Comparison of ENCODE assay signal across 24 mouse cellular contexts in genomic region chr14:105722923-105723322, GRCm38 (mm10).
"Had no signal": no experiment of that assay in that cellular context is flagged by ENCODE, and none has a peak within 500 bp of the region (broad histone marks: within the 10 kb centered on the region; RNA-seq: fewer than 3 reads in every experiment).

No protein-coding gene starts in this region.

- H3K4me3 ChIP-seq: limb, embryonic 10.5 days; limb, embryonic 13.5 days; liver, embryonic 12.5 days; liver, embryonic 15.5 days; megakaryocyte, embryonic 14.5 days; midbrain, embryonic 10.5 days; midbrain, embryonic 15.5 days; neural tube, embryonic 12.5 days; neural tube, embryonic 15.5 days had no signal

- H3K4me2 ChIP-seq: limb, embryonic 13.5 days; liver, embryonic 12.5 days; liver, embryonic 15.5 days; midbrain, embryonic 15.5 days; neural tube, embryonic 12.5 days; neural tube, embryonic 15.5 days had no signal

- H3K4me1 ChIP-seq: liver, embryonic 12.5 days; liver, embryonic 15.5 days; neural tube, embryonic 12.5 days; neural tube, embryonic 15.5 days had no signal

- ATAC-seq: hindbrain, postnatal 0 days; inflammation-experienced regulatory T-cells, adult 6 months; intestine, embryonic 16.5 days; liver, embryonic 12.5 days; lung, postnatal 0 days; midbrain, embryonic 15.5 days had no signal

- H3K9ac ChIP-seq: limb, embryonic 13.5 days; liver, embryonic 12.5 days; liver, embryonic 15.5 days; midbrain, embryonic 15.5 days; neural tube, embryonic 12.5 days; neural tube, embryonic 15.5 days had no signal

- H3K27me3 ChIP-seq: limb, embryonic 13.5 days; liver, embryonic 12.5 days; liver, embryonic 15.5 days; megakaryocyte, embryonic 14.5 days; midbrain, embryonic 15.5 days; neural tube, embryonic 12.5 days; neural tube, embryonic 15.5 days had no signal

- H3K9me3 ChIP-seq: limb, embryonic 10.5 days; limb, embryonic 13.5 days; liver, embryonic 12.5 days; liver, embryonic 15.5 days; megakaryocyte, embryonic 14.5 days; midbrain, embryonic 10.5 days; midbrain, embryonic 15.5 days; neural tube, embryonic 12.5 days; neural tube, embryonic 15.5 days had no signal

- H3K36me3 ChIP-seq: limb, embryonic 10.5 days; limb, embryonic 13.5 days; liver, embryonic 12.5 days; liver, embryonic 15.5 days; midbrain, embryonic 10.5 days; midbrain, embryonic 15.5 days; neural tube, embryonic 12.5 days; neural tube, embryonic 15.5 days had no signal

- H3K27ac ChIP-seq: hindbrain, postnatal 0 days; limb, embryonic 10.5 days; limb, embryonic 13.5 days; liver, embryonic 12.5 days; liver, embryonic 15.5 days; midbrain, embryonic 10.5 days; midbrain, embryonic 15.5 days; neural tube, embryonic 12.5 days; neural tube, embryonic 15.5 days; stomach, postnatal 0 days had no signal

- DNase-seq: kidney, adult 18-20 months; kidney, postnatal 36 days; liver; lung, adult 18-20 months; right cerebral cortex, adult 18-20 months; right cerebral cortex, postnatal 14 days; right cerebral cortex, postnatal 4 days; thymus, adult 2 months; thymus, postnatal 14 days; thymus, postnatal 4 days had no signal
